Mouse (Mus musculus) lung, adult 2 months (tissue): ENCODE measurements around the gene Msi2. TPM values are rescaled to one million over a fixed set of nuclear protein-coding genes. Genes with fewer than 3 reads are reported as not detected.

ENCODE experiments used
- DNase-seq: peaks from one replicate; pipeline ENCODE4 v3.0.0; 2022
- H3K4me1 ChIP-seq: fragments of 200-500 bp; 2 replicates; pipeline ENCODE4 v1.6.1; 2011; ENCODE audit warnings: low read length; ENCODE audit not compliant: control insufficient read depth, insufficient read depth
- H3K4me3 ChIP-seq: fragments of 200-500 bp; replicated peaks from 2 replicates; pipeline ENCODE3; 2011; ENCODE audit warnings: low read depth, mild to moderate bottlenecking, control low read depth, low read length; ENCODE audit errors: extremely low read depth
- CTCF ChIP-seq: fragments of 200-500 bp; IDR thresholded peaks from 2 replicates; pipeline ENCODE4 v1.5.1; 2011; ENCODE audit warnings: mild to moderate bottlenecking, low read length, control low read depth; ENCODE audit not compliant: insufficient read depth
- POLR2A ChIP-seq: fragments of 200-500 bp; IDR thresholded peaks from 2 replicates; pipeline ENCODE4 v1.6.1; 2011; ENCODE audit warnings: low read depth, mild to moderate bottlenecking, control low read depth, low read length, borderline replicate concordance; ENCODE audit errors: extremely low read depth
- WGBS: fragments of 180-500 bp; shearing (Covaris S2); methylation state at CpG from one replicate; pipeline ENCODE4 v1.1.7; 2018; 5-methylcytosine and 5-hydroxymethylcytosine counted together
- polyA plus RNA-seq: library from polyadenylated mRNA; depleted of rRNA; stranded (reverse); fragments of >200 nt; gene quantifications from 2 replicates; pipeline ENCODE4 v1.2.3, GENCODE M21; 2012

Gene Msi2
- polyA plus RNA-seq, 1 experiment = 29.5 TPM

- no peak for DNase-seq
- WGBS = 65% methylated on average over 14 of the region's 14 CpGs
- TF ChIP-seq CTCF (no peak), POLR2A (no peak)
- H3K4me3 ChIP-seq = no peak overlapping the region
- H3K4me1 ChIP-seq = peaks cover 10% of the 10 kb centered on the region; the same call in 1 of the 2 replicates
Observed at GRCm38 (mm10) chr11:88683026-88683770, 35.1 kb downstream of the Msi2 start.

DNA sequence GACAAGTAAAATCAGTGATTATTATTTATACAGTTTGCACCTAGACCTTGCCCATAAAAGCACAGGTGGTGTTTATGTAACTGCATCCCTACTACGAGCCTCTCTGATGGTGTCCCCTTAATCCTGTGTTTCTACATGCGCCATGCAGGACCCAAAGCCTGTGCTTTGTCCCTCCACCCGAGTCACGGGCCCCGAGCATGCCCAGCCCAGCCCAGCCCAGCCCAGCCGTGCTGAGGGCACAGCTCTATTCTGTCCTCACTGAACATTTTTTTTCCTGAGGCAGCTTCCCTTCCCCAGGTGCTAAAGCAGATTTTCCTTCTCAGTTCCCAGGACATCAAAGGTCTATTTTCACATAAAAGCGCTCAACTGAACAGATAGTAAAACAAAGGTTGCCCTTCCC is 41.0 kb downstream of the Msi2 start:
- H3K4me3 ChIP-seq = no peak overlapping the region
- no peak for DNase-seq
- WGBS = 80% methylated on average over 7 of the region's 7 CpGs
- H3K4me1 ChIP-seq = peaks cover 5% of the 10 kb centered on the region; the same call in 1 of the 2 replicates
- TF ChIP-seq POLR2A (no peak), CTCF (no peak)

- H3K4me3 ChIP-seq = no peak overlapping the region
- 63% methylated on average over 2 of the region's 2 CpGs for WGBS
- H3K4me1 ChIP-seq = peaks cover 3% of the 10 kb centered on the region; the same call in 1 of the 2 replicates
- no peak for DNase-seq
- TF ChIP-seq POLR2A (no peak), CTCF (no peak)
Observed at GRCm38 (mm10) chr11:88676597-88676996, 41.7 kb downstream of the Msi2 start.

- DNase-seq = no peak
- 57% methylated on average over 18 of the region's 18 CpGs for WGBS
- TF ChIP-seq POLR2A = no peak
- no peak for TF ChIP-seq CTCF
- Histone ChIP-seq H3K4me3 (no peak overlapping the region), H3K4me1 (no peaks in the 10 kb centered on the region)
Observed at GRCm38 (mm10) chr11:88675526-88676353, 42.6 kb downstream of the Msi2 start.

DNA sequence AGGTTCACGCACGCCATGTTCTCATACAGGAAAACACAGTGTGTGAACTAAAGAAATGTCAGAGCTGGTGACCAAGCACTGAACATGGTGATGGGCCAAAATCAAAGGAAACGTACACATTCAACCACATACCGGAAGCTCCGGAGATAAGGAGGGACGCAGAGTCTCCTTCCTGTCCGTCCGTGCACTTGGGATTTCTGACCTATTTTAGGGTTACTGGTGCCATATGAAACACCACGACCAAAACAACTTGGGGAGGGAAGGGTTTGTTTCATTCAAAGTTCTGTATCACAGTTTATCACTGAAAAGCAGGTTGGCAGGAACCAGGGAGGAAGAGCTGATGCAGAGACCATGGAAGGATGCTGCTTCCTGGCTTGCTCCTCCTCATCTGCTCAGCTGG is 44.2 kb downstream of the Msi2 start:
- TF ChIP-seq POLR2A (no peak), CTCF (no peak)
- no peak for DNase-seq
- Histone ChIP-seq H3K4me1 (no peaks in the 10 kb centered on the region), H3K4me3 (no peak overlapping the region)
- 65% methylated on average over 9 of the region's 9 CpGs for WGBS

DNA sequence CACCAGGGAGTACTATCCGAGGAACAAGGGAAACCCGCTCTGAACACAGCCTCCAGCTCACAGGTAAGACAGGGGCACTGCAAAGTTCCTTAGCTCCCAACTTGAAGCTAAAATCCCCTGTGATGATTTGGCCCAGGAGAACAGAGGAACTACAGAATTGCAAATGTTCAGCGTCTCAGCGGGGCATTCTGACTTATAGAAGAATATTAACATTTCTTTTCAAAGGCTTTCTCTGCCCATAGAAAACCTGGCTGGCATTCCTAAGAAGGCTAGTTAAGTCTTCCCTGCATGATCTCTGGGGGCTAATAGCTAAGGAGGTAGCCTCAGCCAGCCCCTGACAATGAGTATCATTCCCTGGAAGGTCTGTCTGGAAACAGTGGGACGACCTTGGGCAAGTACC is 47.4 kb downstream of the Msi2 start:
- no peak overlapping the region for H3K4me3 ChIP-seq
- TF ChIP-seq POLR2A = no peak
- TF ChIP-seq CTCF = no peak
- no peak for DNase-seq
- no peaks in the 10 kb centered on the region for H3K4me1 ChIP-seq
- 92% methylated on average over 5 of the region's 5 CpGs for WGBS

DNA sequence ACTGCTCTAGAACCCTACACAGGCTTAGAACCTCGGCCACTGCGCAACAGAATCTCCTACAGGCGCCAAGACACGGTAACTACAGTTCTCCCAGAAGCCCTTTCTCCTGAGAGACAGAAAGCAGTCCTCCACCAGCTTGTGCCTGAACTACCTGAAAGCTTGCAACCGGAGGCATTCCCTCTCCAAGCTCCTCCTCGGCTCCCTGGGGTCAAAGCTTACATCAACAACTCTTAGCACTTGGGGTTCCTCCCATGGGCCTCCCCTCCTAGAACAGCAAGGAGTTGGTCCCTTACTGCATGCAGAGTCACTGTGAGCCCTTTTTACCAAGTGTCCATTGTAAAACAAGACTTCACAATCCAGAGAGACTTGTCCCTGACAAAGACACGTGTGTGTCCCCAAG is 49.2 kb downstream of the Msi2 start:
- 87% methylated on average over 7 of the region's 7 CpGs for WGBS

DNA sequence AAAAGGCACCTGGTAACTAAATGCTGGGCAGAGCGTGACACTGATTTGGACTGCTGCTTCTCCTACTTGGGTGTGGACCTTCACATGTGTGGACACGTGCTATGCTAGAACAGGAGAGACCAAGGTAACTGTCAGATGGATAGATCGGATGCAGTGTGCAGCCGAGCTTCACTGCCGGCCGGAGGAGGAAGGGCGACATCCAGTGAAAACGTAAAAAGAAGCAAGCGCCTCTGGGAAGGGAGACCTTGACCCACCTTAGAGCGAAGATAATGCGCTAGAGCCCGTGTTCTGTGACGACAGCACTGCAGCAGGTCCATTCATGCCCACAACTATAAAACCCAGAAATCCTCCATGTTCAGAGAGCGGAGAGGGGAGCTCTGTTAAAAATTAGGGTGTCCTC is 50.0 kb downstream of the Msi2 start:
- H3K4me3 ChIP-seq = no peak overlapping the region
- no peak for DNase-seq
- WGBS = 92% methylated on average over 14 of the region's 14 CpGs
- no peaks in the 10 kb centered on the region for H3K4me1 ChIP-seq
- TF ChIP-seq CTCF (no peak), POLR2A (no peak)

More for the DNA sequence above, 49.2 kb downstream of the Msi2 start:
- Histone ChIP-seq H3K4me1 (no peaks in the 10 kb centered on the region), H3K4me3 (no peak overlapping the region)
- no peak for DNase-seq
- TF ChIP-seq POLR2A = no peak
- TF ChIP-seq CTCF = no peak

GRCm38 (mm10) chr11:88665799-88666198 is 52.5 kb downstream of the Msi2 start:
- H3K4me3 ChIP-seq = no peak overlapping the region
- 83% methylated on average over 15 of the region's 15 CpGs for WGBS
- no peaks in the 10 kb centered on the region; the same call in 1 of the 2 replicates for H3K4me1 ChIP-seq
- TF ChIP-seq POLR2A = no peak
- no peak for TF ChIP-seq CTCF
- DNase-seq = no peak
